Mouse (Mus musculus): ENCODE measurements around the gene Slc35g1.

DNA sequence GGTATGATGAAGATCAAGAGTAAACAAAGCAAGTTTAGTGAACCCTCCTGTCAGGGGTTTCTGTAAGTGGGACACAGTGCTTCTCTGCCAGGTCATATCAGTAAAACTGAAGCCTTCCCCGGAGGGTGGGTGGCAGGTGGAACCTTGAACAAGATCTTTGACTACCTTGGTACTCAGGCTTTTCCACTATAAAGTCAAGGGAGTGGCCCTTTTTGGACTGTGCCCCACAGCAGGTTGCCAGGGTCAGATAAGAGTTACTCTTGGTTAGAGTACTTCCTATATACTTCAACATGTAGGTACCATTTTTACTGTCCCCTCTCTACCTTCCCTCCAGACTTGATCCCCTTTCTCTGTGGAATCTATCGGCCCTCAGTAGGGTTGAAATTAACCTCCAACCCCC lies 5.1 kb downstream of the Slc35g1 start:
- TF ChIP-seq FLI1 (IDR thresholded peaks at IDR 0.05; ENCODE audit: low read length) (no peak), GATA1 (IDR thresholded peaks at IDR 0.05; ENCODE audit: borderline replicate concordance, low read length) (no peak)

All from megakaryocyte, embryonic 14.5 days (primary cell).